ENCODE assay signal across 15 mouse cellular contexts in the genomic region with DNA sequence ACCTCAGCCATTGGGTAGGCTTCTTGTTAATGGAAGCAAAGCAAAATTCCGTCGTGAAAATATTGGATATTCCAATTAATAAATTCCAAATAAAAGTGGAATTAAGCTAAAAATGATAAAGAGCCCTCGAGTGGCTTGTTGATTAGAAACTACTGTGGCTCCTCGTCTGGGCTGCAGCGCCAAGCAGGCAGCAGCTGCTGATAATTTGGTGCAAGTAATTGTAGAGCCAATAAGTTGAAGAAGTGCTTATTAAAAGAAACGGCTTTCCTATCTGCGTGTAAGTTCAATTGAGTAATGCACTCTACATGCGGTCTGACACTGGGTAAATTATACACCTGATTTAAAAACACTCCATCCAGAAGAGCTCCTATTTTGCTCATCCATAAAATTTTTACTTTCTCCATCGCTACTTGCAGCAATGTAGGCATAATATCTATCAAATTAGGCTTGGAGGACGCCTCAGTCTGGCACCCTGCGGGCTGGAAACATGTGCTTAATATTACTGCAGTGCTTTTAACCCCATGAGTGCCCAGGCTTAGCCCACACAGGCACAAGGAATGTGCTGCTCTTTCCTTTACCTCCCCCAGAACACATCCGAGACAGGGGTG.
DNase-seq lines count a peak whose midpoint lies in the region; ATAC-seq and TF ChIP-seq lines count a peak whose summit lies in the region.
"Had no signal": no experiment of that assay in that cellular context is flagged by ENCODE, and none has a peak within 500 bp of the region (broad histone marks: within the 10 kb centered on the region; RNA-seq: fewer than 3 reads in every experiment).

No protein-coding gene starts in this region.

- no peaks in the 10 kb centered on the region for H3K9me3 ChIP-seq in forebrain, postnatal 0 days (ENCODE audit: low read length)
- no peaks in the 10 kb centered on the region for H3K9me3 ChIP-seq in kidney, embryonic 15.5 days (replicated peaks)
- H3K9me3 ChIP-seq: liver, embryonic 15.5 days had no signal

- no peak overlapping the region for H3K27ac ChIP-seq in forebrain, postnatal 0 days (ENCODE audit: low read depth, low read length)
- H3K27ac ChIP-seq in kidney, embryonic 15.5 days = no peak overlapping the region
- no peak overlapping the region for H3K27ac ChIP-seq in kidney, adult 2 months (ENCODE audit: insufficient read depth, low read depth, low read length)
- H3K27ac ChIP-seq: liver, embryonic 15.5 days had no signal

- H3K4me3 ChIP-seq in forebrain, postnatal 0 days (ENCODE audit: low read depth, low read length) = no peak overlapping the region
- no peak overlapping the region for H3K4me3 ChIP-seq in kidney, embryonic 15.5 days (replicated peaks)
- no peak overlapping the region for H3K4me3 ChIP-seq in kidney, adult 2 months (ENCODE audit: insufficient read depth, low read depth, low read length)
- H3K4me3 ChIP-seq: liver, embryonic 15.5 days had no signal

- no peak overlapping the region; the same call in 1 of the 2 replicates for H3K4me2 ChIP-seq in forebrain, postnatal 0 days (ENCODE audit: low read depth)
- no peak overlapping the region for H3K4me2 ChIP-seq in kidney, embryonic 15.5 days
- H3K4me2 ChIP-seq: liver, embryonic 15.5 days had no signal

- no peaks in the 10 kb centered on the region for H3K36me3 ChIP-seq in forebrain, postnatal 0 days (ENCODE audit: insufficient read depth)
- H3K36me3 ChIP-seq in kidney, embryonic 15.5 days = no peaks in the 10 kb centered on the region
- no peaks in the 10 kb centered on the region for H3K36me3 ChIP-seq in kidney, adult 2 months (ENCODE audit: control insufficient read depth, insufficient read depth, low read length)
- H3K36me3 ChIP-seq: liver, embryonic 15.5 days had no signal

- H3K27me3 ChIP-seq in forebrain, postnatal 0 days (ENCODE audit: insufficient read depth, low read length) = no peaks in the 10 kb centered on the region
- no peaks in the 10 kb centered on the region for H3K27me3 ChIP-seq in kidney, embryonic 15.5 days
- no peaks in the 10 kb centered on the region for H3K27me3 ChIP-seq in kidney, adult 2 months (replicated peaks; ENCODE audit: control insufficient read depth, insufficient read depth, low read length)
- H3K27me3 ChIP-seq: liver, embryonic 15.5 days had no signal

- peak; percentile 71 for ATAC-seq in forebrain, postnatal 0 days
- ATAC-seq in kidney, embryonic 15.5 days (replicated peaks; ENCODE audit: low FRiP score) = no peak
- ATAC-seq: inflammation-experienced regulatory T-cells, adult 6 months; Patski had no signal

- H3K4me1 ChIP-seq in forebrain, postnatal 0 days (ENCODE audit: insufficient read depth) = no peaks in the 10 kb centered on the region
- H3K4me1 ChIP-seq in kidney, embryonic 15.5 days = no peaks in the 10 kb centered on the region
- no peaks in the 10 kb centered on the region for H3K4me1 ChIP-seq in kidney, adult 2 months (ENCODE audit: control insufficient read depth, insufficient read depth, low read length)
- H3K4me1 ChIP-seq: liver, embryonic 15.5 days had no signal

- WGBS in forebrain, postnatal 0 days = 28% methylated on average over 12 of the region's 12 CpGs
- WGBS in kidney, embryonic 15.5 days = 75% methylated on average over 12 of the region's 12 CpGs
- WGBS in kidney, adult 2 months = 65% methylated on average over 12 of the region's 12 CpGs

- H3K9ac ChIP-seq in forebrain, postnatal 0 days = no peak overlapping the region
- H3K9ac ChIP-seq in kidney, embryonic 15.5 days = no peak overlapping the region
- H3K9ac ChIP-seq: liver, embryonic 15.5 days had no signal

- DNase-seq in cerebellum, postnatal 10 days = peak; percentile 19 to 51
- DNase-seq in cerebellum, postnatal 36 days = no peak
- DNase-seq in brain, adult 2 months (ENCODE audit: low read depth, low spot score) = peak; percentile 20
- peak; percentile 28 for DNase-seq in forebrain, postnatal 0 days
- DNase-seq in mesoderm, embryonic 11.5 days (ENCODE audit: low read depth, low spot score) = peak; percentile 23
- DNase-seq in kidney, adult 2 months = no peak
- DNase-seq in frontal cortex, postnatal 36 days (ENCODE audit: low spot score in 2 of 2) = no peak
- DNase-seq: cerebellum, postnatal 25 days; kidney, postnatal 25 days; lung, postnatal 36 days; thymus, adult 2 months had no signal

- TF ChIP-seq CTCF in forebrain, postnatal 0 days (IDR thresholded peaks at IDR 0.05; ENCODE audit: low read depth) = no peak
- TF ChIP-seq CTCF in kidney, adult 2 months (conservative IDR thresholded peaks at IDR 0.05; ENCODE audit: insufficient read depth, insufficient read length, low read depth, low read length) = no peak

- no peak for TF ChIP-seq POLR2A in kidney, adult 2 months (IDR thresholded peaks at IDR 0.05; ENCODE audit: low read depth, low read length)

Comparison
In these comparisons a context has a peak if more than half of its experiments do, and no peak if none do; other contexts are left out.
1. DNase-seq: peak in cerebellum, postnatal 10 days (2 of 2), brain, adult 2 months (single experiment), forebrain, postnatal 0 days (single experiment) and mesoderm, embryonic 11.5 days (single experiment); none in cerebellum, postnatal 36 days (0 of 2), kidney, adult 2 months (single experiment) and frontal cortex, postnatal 36 days (0 of 2).